Mouse (Mus musculus) hematopoietic stem cell, adult 5-6 weeks (primary cell): ENCODE data around the gene Trim26. TPM values are rescaled to one million over a fixed set of nuclear protein-coding genes. Genes with fewer than 3 reads are reported as not detected.
"Not testable (repeated sequence)": the region's sequence is repeated elsewhere in the genome, so short reads cannot be mapped to it uniquely, and the experiment has no call there.

Source experiments
- ATAC-seq, 2 experiments: fragments of 125-278 bp in 1 of 2; replicated peaks in 1 of 2; 2 replicates each; pipeline ENCODE4 v1.8.0; 2016 to 2017; ENCODE audit warnings: inconsistent platforms in 2 of 2, mild to moderate bottlenecking in 2 of 2, moderate number of reproducible peaks in 2 of 2, low read depth in 1 of 2, moderate TSS enrichment in 1 of 2; ENCODE audit not compliant: low FRiP score in 2 of 2, poor library complexity in 2 of 2, severe bottlenecking in 2 of 2, insufficient read depth in 1 of 2, low TSS enrichment in 1 of 2
- total RNA-seq: library from RNA; stranded (forward); fragments of 172-1452, 232-1000 nt; gene quantifications from 2 replicates; pipeline ENCODE4 v1.2.3, GENCODE M21; 2017

Gene Trim26
- total RNA-seq, 1 experiment from 2014 or later: 22.2 TPM

DNA sequence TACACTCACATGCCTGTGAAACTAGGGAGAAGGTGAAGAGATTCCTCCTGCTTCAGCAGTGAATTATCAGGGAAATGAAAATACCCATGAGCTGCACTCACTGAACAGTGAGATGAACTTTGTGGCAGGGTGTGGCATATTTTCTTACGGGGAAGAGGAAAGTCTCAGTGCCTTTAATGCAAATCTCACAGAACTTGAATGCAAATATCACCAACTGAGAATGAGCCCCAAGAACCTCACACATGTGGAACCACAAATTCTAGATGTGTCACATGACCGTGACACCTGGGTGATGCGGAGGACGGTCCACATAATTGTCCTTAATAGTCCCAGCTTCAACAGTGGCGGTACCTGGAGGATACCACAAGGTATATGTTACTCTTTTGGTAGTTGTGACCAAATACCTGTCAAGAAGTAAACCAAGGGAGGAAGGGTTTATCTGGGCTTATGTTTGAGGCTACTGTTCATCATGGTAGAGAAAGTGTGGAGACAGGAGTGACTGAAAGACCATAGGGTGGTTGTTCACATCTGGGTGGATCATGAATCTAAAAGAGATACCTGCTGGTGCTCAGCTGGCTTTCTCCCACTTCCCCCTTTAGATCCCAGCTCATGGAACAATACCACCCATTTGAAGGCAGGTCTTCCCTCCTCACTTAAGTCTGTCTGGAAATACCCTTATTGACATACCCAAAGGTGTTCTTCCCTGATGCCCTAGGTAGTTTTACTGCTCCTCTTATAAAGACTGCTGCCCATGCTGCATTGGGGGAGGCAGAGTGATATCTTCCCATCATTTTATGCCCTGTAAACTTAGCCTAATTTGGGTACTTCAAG is 53.4 kb downstream of the Trim26 start, which contains the start of gene Trim40:
TSS of gene Trim40 (minus strand) at position 51 of the 831 bp plus-strand sequence.
- ATAC-seq: no peak

DNA sequence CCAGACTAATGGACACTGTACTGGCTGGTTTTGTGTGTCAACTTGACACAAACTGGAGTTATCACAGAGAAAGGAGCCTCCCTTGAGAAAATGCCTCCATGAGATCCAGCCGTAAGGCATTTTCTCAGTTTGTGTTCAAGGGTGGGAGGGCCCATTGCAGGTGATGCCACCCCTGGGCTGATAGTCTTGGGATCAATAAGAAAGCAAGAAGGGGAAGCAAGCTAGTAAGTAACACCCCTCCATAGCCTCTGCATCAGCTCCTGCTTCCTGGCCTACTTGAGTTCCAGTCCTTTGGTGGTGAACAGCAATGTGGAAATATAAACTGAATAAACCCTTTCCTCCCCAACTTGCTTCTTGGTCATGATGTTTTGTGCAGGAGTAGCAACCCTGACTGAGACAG is 54.6 kb downstream of the Trim26 start:
- ATAC-seq: not testable (repeated sequence)

- ATAC-seq: peak; percentile 81 to 92
Measured at GRCm38 (mm10) chr17:36892362-36892761, 55.4 kb downstream of the Trim26 start.

- no peak for ATAC-seq
Measured at GRCm38 (mm10) chr17:36893387-36893786, 56.5 kb downstream of the Trim26 start.

- no peak for ATAC-seq
Measured at GRCm38 (mm10) chr17:36896583-36896982, 59.6 kb downstream of the Trim26 start.

DNA sequence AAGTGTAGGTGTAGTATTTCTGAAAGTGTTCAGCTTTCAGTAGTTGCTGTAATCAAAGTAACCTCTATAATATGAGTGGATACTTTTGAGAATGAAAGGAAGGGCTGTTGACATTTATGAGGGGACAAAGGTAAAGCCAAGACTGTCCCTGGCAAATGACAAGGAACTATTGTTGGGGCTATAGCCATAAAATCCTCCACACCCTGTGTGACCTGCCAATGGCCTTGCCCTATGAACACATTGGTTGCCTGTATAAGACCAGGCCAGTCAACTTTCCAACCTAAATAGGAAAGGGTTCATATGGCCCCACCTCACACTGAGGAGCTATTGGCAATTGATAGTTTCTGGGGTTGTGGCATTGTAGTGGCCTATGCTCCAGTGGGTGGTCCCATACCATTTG is 60.1 kb downstream of the Trim26 start:
- ATAC-seq: no peak

GRCm38 (mm10) chr17:36897552-36898205 is 60.7 kb downstream of the Trim26 start, which contains the start of gene Trim31:
Gene Trim31, plus strand, starts transcription at chr17:36898118.
- ATAC-seq: no peak

GRCm38 (mm10) chr17:36899376-36899775 is 62.4 kb downstream of the Trim26 start:
- ATAC-seq: no peak

DNA sequence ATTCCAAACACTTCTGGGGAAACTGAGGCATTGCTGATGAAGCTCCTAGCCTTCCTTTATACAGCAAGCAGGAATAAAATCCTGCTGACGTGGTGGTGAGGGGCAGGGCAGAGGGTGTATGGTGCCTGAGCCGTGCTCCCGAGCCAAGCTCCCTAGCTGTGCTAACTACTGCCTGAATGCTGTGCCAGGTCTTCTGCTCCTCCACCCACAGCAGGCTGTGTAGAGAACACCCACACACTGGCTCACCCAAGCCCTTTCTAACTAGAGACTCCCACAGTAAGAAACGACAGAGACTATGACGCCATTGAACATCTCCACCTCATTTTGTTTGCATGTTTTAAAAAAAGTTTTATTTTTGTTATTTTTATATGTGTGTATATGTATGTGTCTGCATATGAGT is 63.1 kb downstream of the Trim26 start:
- no peak for ATAC-seq

DNA sequence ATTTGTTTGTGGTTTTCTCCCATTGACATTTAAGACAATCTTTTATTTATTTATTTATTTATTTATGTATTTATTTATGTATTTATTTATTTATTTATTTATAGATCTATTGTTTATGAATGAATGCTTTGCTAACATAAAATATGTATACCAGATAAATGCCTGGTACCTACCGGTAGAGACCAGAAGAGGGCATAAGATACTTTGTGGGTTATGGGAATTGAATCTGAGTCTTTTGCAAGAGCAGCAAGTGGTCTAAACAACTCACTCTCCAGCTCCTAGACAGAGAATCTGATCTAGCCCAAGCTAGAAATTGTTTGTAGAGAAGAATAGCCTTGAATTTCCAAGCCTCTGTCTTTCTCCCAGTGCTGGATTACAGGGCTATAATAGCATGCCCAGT is 63.8 kb downstream of the Trim26 start:
- no peak for ATAC-seq

DNA sequence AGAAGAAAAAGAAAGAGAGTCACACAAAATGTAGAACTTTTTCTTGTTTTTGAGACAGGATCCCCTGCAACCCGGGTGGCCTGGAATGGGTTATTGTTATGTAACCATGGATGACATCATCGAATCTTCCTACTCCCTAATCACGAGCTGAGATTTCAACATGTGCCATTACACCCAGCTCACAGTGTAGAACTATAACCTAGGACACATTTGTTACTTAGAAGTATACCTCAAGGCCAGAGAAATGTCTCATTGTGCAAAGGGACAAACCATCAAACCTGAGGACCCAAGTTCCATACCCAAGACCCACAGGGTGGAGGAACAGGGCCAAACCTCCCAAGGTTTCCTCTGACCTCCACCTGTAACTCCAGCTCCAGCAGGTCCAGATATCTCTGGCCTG is 66.7 kb downstream of the Trim26 start:
- no peak for ATAC-seq

GRCm38 (mm10) chr17:36908235-36908634 is 71.3 kb downstream of the Trim26 start:
- no peak for ATAC-seq

Other genes starting within 250 kb of the Trim26 start
- not detected in 2 replicates for gene H2-M9, start 194.5 kb upstream of the Trim26 start, total RNA-seq
- gene H2-M1, start 164.9 kb upstream of the Trim26 start, total RNA-seq: not detected in 2 replicates
- gene H2-M10.5, start 64.2 kb upstream of the Trim26 start, total RNA-seq: not detected in 2 replicates
- not detected in 2 replicates for gene H2-M10.6, start 25.0 kb upstream of the Trim26 start, total RNA-seq
- not detected in 2 replicates for gene Trim15, start 30.1 kb downstream of the Trim26 start, total RNA-seq
- gene Trim10, start 32.4 kb downstream of the Trim26 start, total RNA-seq: 1.1 and 3.9 TPM in 2 replicates
- gene Trim40, start 53.0 kb downstream of the Trim26 start, total RNA-seq: not detected in 2 replicates
- gene Trim31, start 61.0 kb downstream of the Trim26 start, total RNA-seq: not detected in 2 replicates
- not detected in 2 replicates for gene Rnf39, start 105.8 kb downstream of the Trim26 start, total RNA-seq
- 37.8 and 55.1 TPM in 2 replicates for gene Ppp1r11, start 114.6 kb downstream of the Trim26 start, total RNA-seq
- 45.1 and 49.9 TPM in 2 replicates for gene Znrd1, start 121.4 kb downstream of the Trim26 start, total RNA-seq
- gene Znrd1as, start 121.5 kb downstream of the Trim26 start, total RNA-seq: 9.2 and 13.8 TPM in 2 replicates
- gene 2410137M14Rik, start 144.1 kb downstream of the Trim26 start, total RNA-seq: not detected in 2 replicates
- gene H2-M5, start 152.4 kb downstream of the Trim26 start, total RNA-seq: not detected in 2 replicates
- gene Zfp57, start 164.0 kb downstream of the Trim26 start, total RNA-seq: 6.9 and 13.6 TPM in 2 replicates
- not detected in 2 replicates for gene Mog, start 186.3 kb downstream of the Trim26 start, total RNA-seq
- gene Gabbr1, start 208.8 kb downstream of the Trim26 start, total RNA-seq: 10.7 and 43.0 TPM in 2 replicates